Mouse (Mus musculus): Measurements from ENCODE around the gene Taar2.
A peak's percentile ranks its signal among the peaks of the same experiment; 100 is the strongest.

Gene Taar2

GRCm38 (mm10) chr10:23938312-23938711 is at the start of gene Taar2:
Taar2 (plus strand) TSS chr10:23938572.
- no peak for DNase-seq (ENCODE audit: low read depth, low spot score)

- DNase-seq (ENCODE audit: low read depth, low spot score) = no peak
Observed at GRCm38 (mm10) chr10:23892987-23893386, 45.4 kb upstream of the Taar2 start.

DNA sequence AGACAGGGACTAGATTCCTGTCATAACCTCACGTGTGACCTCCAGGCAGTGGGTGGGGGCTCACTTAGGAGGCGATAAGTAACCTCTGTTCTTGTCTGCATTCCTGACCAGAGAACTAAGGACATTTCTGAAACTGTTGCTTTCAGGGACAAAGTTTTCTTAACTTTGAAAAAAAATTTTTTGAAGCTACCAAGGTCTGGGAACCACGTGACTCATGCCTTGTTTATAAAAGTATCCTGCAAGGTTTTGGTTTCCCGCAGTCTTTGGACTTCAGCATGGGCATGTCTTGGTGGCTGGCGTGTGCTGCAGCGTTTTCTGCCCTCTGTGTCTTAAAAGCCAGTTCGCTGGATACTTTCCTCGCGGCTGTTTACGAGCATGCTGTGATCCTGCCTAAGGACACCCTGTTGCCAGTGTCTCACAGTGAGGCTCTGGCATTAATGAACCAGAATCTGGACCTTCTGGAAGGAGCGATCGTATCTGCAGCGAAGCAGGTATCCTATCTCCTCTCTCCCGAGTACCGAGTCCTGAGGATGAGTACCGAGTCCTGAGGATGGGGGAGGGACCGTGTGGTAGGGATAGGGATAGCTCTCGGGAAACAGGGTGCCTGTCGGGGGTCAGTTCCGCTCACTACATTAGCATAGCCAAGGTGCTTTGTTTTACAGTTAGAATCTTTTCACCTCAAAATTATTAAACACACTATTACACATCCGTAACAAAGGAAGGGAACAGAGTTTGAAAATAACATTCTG is 43.6 kb upstream of the Taar2 start, which contains the start of gene Vnn1:
Gene Vnn1 (plus strand): TSS at position 88 of the 749 bp plus-strand sequence.
- DNase-seq (ENCODE audit: low read depth, low spot score) = no peak

GRCm38 (mm10) chr10:23895376-23895775 is 43.0 kb upstream of the Taar2 start:
- no peak for DNase-seq (ENCODE audit: low read depth, low spot score)

DNA sequence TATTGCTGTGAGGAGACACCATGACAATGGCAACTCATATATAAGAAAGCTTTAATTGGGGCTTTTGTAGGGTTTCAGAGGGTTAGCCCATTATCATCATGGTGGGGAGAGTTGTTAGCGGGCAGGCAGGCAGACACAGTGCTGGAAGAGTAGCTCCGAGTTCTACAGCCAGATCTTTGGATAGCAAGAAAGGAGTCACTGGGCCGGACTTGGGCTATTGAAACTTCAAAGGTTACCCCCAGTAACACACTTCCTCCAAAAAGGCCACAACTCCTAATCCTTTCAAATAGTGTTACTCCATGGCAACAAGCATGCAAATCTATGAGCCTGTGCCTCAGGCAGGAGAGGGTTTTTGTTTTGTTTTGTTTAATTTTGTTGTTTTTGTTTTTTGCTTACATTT is 37.3 kb upstream of the Taar2 start:
- DNase-seq (ENCODE audit: low read depth, low spot score) = no peak

GRCm38 (mm10) chr10:23905661-23906060 is 32.7 kb upstream of the Taar2 start:
- no peak for DNase-seq (ENCODE audit: low read depth, low spot score)

GRCm38 (mm10) chr10:23920056-23920455 is 18.3 kb upstream of the Taar2 start, which contains the start of gene Taar1:
Taar1 (plus strand) TSS chr10:23920356.
- DNase-seq (ENCODE audit: low read depth, low spot score) = no peak

DNA sequence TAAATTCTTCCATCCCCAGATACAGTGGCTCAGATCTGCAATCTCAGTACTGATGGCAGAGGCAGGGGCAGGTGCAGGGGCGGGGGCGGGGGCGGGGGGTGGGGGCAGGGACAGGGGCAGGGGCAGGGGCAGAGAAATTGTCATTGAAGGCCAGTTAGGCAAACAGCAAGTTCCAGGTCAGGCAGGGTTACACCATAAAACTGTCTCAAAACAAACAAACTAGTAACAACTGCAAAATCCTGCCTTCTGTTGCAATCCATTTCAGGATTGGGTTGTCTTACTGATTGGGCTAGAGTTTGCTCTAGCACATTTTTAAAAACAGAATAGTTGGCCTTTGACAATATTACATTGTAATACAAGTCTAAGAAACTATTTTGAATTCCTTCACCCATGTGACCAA is 15.9 kb upstream of the Taar2 start:
- DNase-seq (ENCODE audit: low read depth, low spot score) = no peak

GRCm38 (mm10) chr10:23923941-23924340 is 14.4 kb upstream of the Taar2 start:
- no peak for DNase-seq (ENCODE audit: low read depth, low spot score)

GRCm38 (mm10) chr10:23937613-23938012 is 759 bp upstream of the Taar2 start:
- DNase-seq (ENCODE audit: low read depth, low spot score) = no peak

DNA sequence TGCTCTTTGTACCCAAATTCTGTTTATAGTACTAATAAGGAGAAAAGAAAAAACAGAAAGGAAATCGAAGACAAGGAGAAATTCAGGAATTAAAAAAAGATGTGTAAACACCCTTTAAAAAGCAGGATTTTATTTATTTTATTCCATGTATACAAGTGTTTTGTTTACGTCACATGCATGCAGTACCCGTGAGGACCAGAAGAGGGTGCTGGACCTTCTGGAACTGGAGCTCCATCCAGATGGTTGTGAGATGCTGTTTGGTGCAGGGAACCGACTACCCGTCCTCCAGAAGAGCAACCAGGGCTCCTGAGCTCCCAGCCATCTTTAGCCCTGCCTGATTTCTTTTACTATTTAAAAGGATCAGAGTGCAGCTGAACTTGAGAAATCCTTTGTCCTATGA is 4.1 kb downstream of the Taar2 start:
- peak; percentile 16 for DNase-seq (ENCODE audit: low read depth, low spot score)

GRCm38 (mm10) chr10:23948026-23948425 is 9.7 kb downstream of the Taar2 start:
- no peak for DNase-seq (ENCODE audit: low read depth, low spot score)

DNA sequence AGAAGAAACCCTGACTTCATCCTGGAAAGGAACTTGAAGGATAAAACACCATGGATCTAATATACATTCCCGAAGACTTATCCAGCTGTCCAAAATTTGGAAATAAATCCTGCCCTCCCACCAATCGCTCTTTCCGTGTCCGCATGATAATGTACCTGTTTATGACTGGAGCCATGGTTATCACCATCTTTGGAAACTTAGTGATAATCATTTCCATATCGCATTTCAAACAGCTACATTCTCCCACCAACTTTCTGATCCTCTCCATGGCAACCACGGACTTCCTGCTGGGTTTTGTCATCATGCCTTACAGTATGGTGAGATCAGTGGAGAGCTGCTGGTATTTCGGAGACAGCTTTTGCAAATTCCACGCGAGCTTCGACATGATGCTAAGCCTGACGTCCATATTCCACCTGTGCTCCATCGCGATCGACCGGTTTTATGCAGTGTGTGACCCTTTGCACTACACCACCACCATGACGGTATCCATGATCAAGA is 11.2 kb downstream of the Taar2 start, which contains the start of gene Taar3:
Gene Taar3 (plus strand): TSS at position 51 of the 498 bp plus-strand sequence.
- DNase-seq (ENCODE audit: low read depth, low spot score) = no peak

DNA sequence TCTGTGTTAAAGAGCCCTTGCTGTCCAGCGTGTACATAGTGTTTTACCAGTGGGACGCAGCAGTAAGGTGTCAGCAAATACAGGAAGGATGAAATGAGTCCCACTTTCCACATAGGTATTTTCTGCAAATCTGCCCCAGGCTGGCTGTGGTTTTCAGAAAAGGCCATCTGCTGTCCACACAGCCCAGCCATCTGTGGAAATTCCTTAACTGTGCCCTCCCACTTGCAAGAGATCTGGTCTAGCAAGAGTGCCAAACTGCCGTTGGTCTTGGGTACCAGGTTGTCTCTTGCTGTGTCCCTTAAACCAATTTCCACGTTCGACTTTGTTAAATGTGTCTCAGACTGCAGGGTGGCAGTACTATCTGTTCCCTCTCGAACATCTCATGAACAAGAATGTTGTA is 13.3 kb downstream of the Taar2 start:
- DNase-seq (ENCODE audit: low read depth, low spot score) = no peak

DNA sequence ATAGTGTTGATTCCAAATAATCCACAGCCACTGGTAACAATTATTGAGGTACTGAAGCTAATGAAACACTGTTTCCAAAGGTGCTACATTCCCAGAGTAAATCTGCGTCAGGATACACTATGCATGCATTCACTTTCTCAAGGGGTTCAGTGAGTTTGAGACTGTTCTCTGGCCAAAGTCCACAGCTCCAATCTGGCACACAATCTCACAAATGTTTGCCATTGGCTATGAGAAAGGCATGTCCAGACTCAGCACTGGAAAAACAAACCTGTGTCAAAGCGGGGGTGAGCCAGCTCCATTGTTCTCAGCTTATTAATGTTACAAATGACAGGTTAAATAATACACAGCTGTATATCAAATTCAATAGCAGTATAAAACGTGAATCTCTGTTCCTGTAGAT is 20.7 kb downstream of the Taar2 start:
- no peak for DNase-seq (ENCODE audit: low read depth, low spot score)

DNA sequence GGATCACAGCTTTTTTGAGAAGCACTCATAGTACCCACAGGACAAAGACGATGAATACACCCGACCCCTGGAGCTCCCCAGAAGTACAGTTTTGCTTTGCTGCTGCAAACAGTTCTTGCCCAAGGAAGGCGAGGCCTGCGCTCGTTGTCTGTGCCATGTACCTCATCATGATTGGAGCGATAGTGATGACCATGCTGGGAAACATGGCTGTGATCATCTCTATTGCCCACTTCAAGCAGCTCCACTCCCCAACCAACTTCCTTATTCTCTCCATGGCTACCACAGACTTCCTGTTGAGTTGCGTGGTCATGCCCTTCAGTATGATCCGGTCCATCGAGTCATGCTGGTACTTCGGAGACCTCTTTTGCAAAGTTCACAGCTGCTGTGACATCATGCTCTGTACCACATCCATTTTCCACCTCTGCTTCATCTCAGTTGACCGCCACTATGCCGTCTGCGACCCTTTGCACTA is 22.1 kb downstream of the Taar2 start, which contains the start of gene Taar4:
Gene Taar4 (plus strand): TSS at position 51 of the 472 bp plus-strand sequence.
- DNase-seq (ENCODE audit: low read depth, low spot score) = no peak

- no peak for DNase-seq (ENCODE audit: low read depth, low spot score)
Observed at GRCm38 (mm10) chr10:23963444-23963843, 25.1 kb downstream of the Taar2 start.

GRCm38 (mm10) chr10:23964921-23965610 is 26.7 kb downstream of the Taar2 start:
- DNase-seq (ENCODE audit: low read depth, low spot score) = no peak

- DNase-seq (ENCODE audit: low read depth, low spot score) = no peak
Observed at GRCm38 (mm10) chr10:23970656-23971165, 32.3 kb downstream of the Taar2 start, which contains the start of gene Taar5. Taar5 (plus strand) TSS chr10:23970706.

GRCm38 (mm10) chr10:23971256-23971655 is 32.9 kb downstream of the Taar2 start:
- no peak for DNase-seq (ENCODE audit: low read depth, low spot score)

- DNase-seq (ENCODE audit: low read depth, low spot score) = no peak
Observed at GRCm38 (mm10) chr10:23977958-23978357, 39.6 kb downstream of the Taar2 start.
